Mouse (Mus musculus): ENCODE data around the gene Obscn.

DNA sequence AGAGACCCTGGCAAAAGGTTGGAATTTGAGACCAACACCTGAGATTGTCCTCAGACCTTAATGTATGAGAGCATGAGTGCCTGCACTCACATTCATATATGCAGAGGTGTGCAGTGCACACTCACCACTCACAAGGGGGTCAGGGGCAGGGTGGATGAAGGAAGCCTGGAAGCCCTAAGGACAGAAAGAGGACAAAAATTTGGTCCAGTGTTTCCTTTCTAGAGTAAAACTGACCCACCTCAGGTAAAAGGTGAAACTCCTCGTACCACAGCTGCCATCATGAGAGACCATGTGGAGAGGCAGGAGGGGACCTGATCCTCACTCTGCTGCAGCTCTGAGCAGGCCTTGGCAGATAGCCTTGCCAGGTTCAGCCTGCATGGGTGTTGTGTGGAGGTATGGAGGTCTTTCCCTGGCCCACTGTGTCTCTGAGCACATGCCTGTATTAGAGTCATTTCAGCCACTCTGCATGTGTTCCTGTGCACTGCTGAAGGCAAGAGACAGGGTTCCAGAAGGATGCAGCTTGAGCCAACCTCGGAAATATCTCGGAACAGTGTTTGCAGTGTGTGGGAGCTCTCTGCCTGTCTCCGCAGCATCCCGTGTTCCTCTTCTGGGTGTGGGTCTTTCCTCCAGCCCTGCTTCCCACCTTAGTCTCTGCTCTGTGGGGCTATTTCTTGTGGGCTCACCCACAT lies 178.8 kb downstream of the Obscn start:
- no peak for TF ChIP-seq USF1 (IDR thresholded peaks at IDR 0.05; ENCODE audit: low read depth, low read length)
- TF ChIP-seq TAL1 (IDR thresholded peaks at IDR 0.05; ENCODE audit: low read length), result no peak
- TF ChIP-seq CTCF (IDR thresholded peaks at IDR 0.05 in 2 of 3, conservative IDR thresholded peaks at IDR 0.05 in 1 of 3; ENCODE audit: control insufficient read depth in 1 of 3, insufficient read depth in 1 of 3, low read depth in 2 of 3, low read length in 3 of 3, poor library complexity in 1 of 3, severe bottlenecking in 1 of 3), result no peak
- no peak for TF ChIP-seq SMC3 (IDR thresholded peaks at IDR 0.05; ENCODE audit: low read depth, low read length)
- TF ChIP-seq CHD1 (IDR thresholded peaks at IDR 0.05; ENCODE audit: low read depth, low read length), result no peak
- no peak for TF ChIP-seq POLR2AphosphoS2 (IDR thresholded peaks at IDR 0.05; ENCODE audit: low read length)
- TF ChIP-seq POLR2A (IDR thresholded peaks at IDR 0.05; ENCODE audit: control insufficient read depth in 1 of 2, insufficient read depth in 1 of 2, low read depth in 1 of 2, low read length in 2 of 2, poor library complexity in 1 of 2), result no peak

Data from MEL (cell line).